Mouse (Mus musculus) liver, postnatal 0 days (tissue): ENCODE measurements around the gene Tmem18. TPM values are rescaled to one million over a fixed set of nuclear protein-coding genes. Genes with fewer than 3 reads are reported as not detected.
A peak's percentile ranks its signal among the peaks of the same experiment; 100 is the strongest.

Experiments used
- ATAC-seq: fragments of 200-750 bp; cut with Nextera tagmentation; 2 replicates; pipeline ENCODE4 v1.8.0; 2017; ENCODE audit warnings: mild to moderate bottlenecking, moderate library complexity
- DNase-seq: peaks from one replicate; pipeline ENCODE4 v3.0.0-alpha.2; 2016
- H3K27ac ChIP-seq: fragments of 300-500 bp; sonication (generic); 2 replicates; pipeline ENCODE4 v1.5.1; 2014; ENCODE audit warnings: antibody characterized with exemption, moderate library complexity, mild to moderate bottlenecking, low read depth
- H3K27me3 ChIP-seq: fragments of 300-500 bp; sonication (generic); 2 replicates; pipeline ENCODE4 v1.6.1; 2014; ENCODE audit warnings: low read length, control low read depth, mixed read lengths; ENCODE audit not compliant: insufficient read depth
- H3K36me3 ChIP-seq: fragments of 300-500 bp; sonication (generic); replicated peaks from 2 replicates; pipeline ENCODE4 v1.6.1; 2014; ENCODE audit warnings: mild to moderate bottlenecking, control low read depth, low read length, moderate library complexity, mixed read lengths; ENCODE audit not compliant: insufficient read depth
- H3K4me1 ChIP-seq: fragments of 300-500 bp; sonication (generic); 2 replicates; pipeline ENCODE4 v1.6.1; 2014; ENCODE audit warnings: antibody characterized with exemption, mild to moderate bottlenecking, control low read depth; ENCODE audit not compliant: insufficient read depth
- H3K4me2 ChIP-seq: fragments of 300-500 bp; sonication (generic); 2 replicates; pipeline ENCODE4 v1.6.1; 2014; ENCODE audit warnings: low read depth, mild to moderate bottlenecking, low read length, moderate library complexity, mixed read lengths
- H3K4me3 ChIP-seq: fragments of 300-500 bp; sonication (generic); 2 replicates; pipeline ENCODE4 v1.5.1; 2014; ENCODE audit warnings: low read depth, low read length
- H3K9ac ChIP-seq: fragments of 300-500 bp; sonication (generic); replicated peaks from 2 replicates; pipeline ENCODE4 v1.6.1; 2014; ENCODE audit warnings: mild to moderate bottlenecking, moderate library complexity
- H3K9me3 ChIP-seq: fragments of 300-500 bp; sonication (generic); 2 replicates; pipeline ENCODE4 v1.6.1; 2016; ENCODE audit warnings: mild to moderate bottlenecking, control low read depth, low read length, mixed read lengths
- CTCF ChIP-seq: sonication (generic); IDR thresholded peaks from 2 replicates; pipeline ENCODE4 v1.5.1; 2016; ENCODE audit warnings: antibody characterized with exemption, low read depth
- EP300 ChIP-seq: IDR thresholded peaks from 2 replicates; pipeline ENCODE4 v1.6.1; 2016; ENCODE audit warnings: antibody characterized with exemption, low read depth, mild to moderate bottlenecking
- WGBS: fragments of 180-500 bp; shearing (Covaris S2); extraction: QIAGEN DNeasy Blood & Tissue Kit; methylation state at CpG from one replicate; pipeline ENCODE4 v1.1.7; 2014; ENCODE audit not compliant: insufficient replicate concordance; 5-methylcytosine and 5-hydroxymethylcytosine counted together
- polyA plus RNA-seq: library from polyadenylated mRNA; unstranded; fragments of >200 nt; fragmentation: Nextera tagmentation; extraction: Ambion mirVana; gene quantifications from 2 replicates; pipeline ENCODE4 v1.2.1, GENCODE M21; 2015

Tmem18 gene
- 4.4 and 5.1 TPM in 2 replicates for polyA plus RNA-seq

DNA sequence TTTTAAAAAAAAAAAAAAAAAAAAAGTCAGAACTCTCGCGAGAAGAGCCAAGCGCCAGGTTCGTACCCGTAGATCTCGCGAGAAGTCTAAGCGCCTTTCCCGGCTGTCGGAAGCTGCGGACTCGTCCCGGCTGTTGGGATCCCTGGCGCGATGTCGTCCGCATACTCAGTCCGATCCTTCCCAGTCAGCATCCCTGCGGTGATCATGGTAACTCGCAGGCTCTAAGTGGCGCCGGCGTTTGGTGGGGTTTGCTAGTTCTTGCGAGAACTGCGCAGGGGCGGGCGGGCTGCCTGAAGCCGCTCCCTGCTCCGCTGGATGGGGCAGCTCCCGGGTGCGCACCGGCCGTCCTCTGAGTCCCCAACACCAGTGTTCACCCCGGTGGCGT lies at the start of gene Tmem18:
Gene Tmem18 (plus strand): TSS at position 71 of the 385 bp plus-strand sequence.
- ATAC-seq (peak; percentile 92), DNase-seq (peak; percentile 84)
- H3K27me3 ChIP-seq = no peaks in the 10 kb centered on the region
- H3K4me1 ChIP-seq = peaks cover 14% of the 10 kb centered on the region
- peak within 1 kb of the TSS; percentile 66 for H3K4me3 ChIP-seq
- H3K36me3 ChIP-seq = peaks cover 15% of the 10 kb centered on the region
- peak within 1 kb of the TSS; percentile 92 for H3K4me2 ChIP-seq
- H3K9me3 ChIP-seq = no peaks in the 10 kb centered on the region
- TF ChIP-seq CTCF (no peak), EP300 (peak; percentile 89)
- H3K9ac ChIP-seq = peak within 1 kb of the TSS; percentile 80
- peak within 1 kb of the TSS; percentile 29; the same call in 1 of the 2 replicates for H3K27ac ChIP-seq
- under 1% methylated on average over 35 of the region's 35 CpGs for WGBS

DNA sequence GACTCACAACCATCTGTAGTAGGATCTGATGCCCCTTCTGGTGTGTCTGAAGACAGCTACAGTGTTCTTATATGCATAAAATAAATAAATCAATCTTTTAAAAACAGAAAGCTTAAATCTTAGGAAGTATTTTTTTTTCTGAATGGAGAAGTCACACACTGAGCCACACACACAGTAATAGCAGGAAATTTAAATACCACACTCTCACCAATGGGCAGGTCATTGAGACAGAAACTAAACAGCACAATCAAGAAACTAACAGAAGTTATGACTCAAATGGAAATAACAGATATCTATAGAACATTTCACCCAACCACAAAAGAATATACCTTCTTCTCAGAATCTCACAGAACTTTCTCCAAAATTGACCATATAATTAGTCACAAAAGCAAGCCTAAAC lies 26.9 kb upstream of the Tmem18 start:
- Histone ChIP-seq H3K4me3 (no peak overlapping the region), H3K4me2 (no peak overlapping the region), H3K27me3 (no peaks in the 10 kb centered on the region), H3K9ac (no peak overlapping the region), H3K27ac (no peak overlapping the region), H3K9me3 (no peaks in the 10 kb centered on the region), H3K36me3 (no peaks in the 10 kb centered on the region), H3K4me1 (no peaks in the 10 kb centered on the region)
- ATAC-seq = no peak
- DNase-seq = no peak
- TF ChIP-seq EP300 = no peak
- no peak for TF ChIP-seq CTCF

DNA sequence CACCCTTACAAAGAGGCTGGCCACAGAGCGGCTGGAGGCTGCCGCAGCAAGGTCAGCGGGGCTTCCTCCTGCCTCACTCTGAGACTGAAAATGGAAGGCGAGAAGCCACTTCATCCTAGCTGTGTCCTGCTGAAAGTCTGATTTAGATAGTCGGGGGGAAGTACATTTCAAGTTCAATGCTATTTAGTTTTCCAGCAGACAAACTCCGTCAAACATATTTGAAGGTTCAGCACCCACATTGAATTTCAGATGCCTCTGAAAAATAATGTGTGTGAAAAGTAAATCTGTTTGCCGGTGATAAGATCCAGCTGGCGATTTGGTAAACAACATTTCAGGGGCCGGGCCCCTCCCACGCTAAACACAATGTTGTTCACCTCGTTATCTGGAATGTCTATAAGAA lies 22.8 kb upstream of the Tmem18 start:
- H3K27ac ChIP-seq = no peak overlapping the region
- no peaks in the 10 kb centered on the region for H3K4me1 ChIP-seq
- H3K9ac ChIP-seq = no peak overlapping the region
- no peak overlapping the region for H3K4me2 ChIP-seq
- no peak overlapping the region for H3K4me3 ChIP-seq
- no peak for ATAC-seq
- WGBS = 22% methylated on average over 11 of the region's 11 CpGs
- TF ChIP-seq EP300 = no peak
- no peak for TF ChIP-seq CTCF
- no peaks in the 10 kb centered on the region for H3K9me3 ChIP-seq
- H3K27me3 ChIP-seq = no peaks in the 10 kb centered on the region
- H3K36me3 ChIP-seq = no peaks in the 10 kb centered on the region
- no peak for DNase-seq

DNA sequence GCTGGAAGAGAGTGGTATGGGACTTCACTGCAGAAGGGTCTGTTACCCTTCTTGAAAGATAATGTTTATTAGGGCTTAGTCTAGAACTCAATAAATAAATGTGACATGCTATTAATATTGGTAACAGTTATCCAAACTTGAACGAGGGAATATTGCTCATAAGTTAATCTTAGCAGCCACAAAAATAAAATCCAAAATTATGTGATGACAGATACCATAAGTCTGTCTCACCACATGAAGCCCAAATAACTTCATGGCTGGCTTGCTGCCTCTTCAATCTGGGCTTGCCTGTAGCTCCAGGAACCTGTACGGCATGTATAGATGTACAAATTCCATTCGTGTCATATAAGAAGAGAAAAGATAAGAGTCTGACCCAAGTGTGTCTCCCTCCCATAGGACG lies 12.2 kb upstream of the Tmem18 start:
- no peaks in the 10 kb centered on the region for H3K36me3 ChIP-seq
- no peaks in the 10 kb centered on the region for H3K9me3 ChIP-seq
- ATAC-seq = no peak
- 61% methylated on average over 4 of the region's 4 CpGs for WGBS
- H3K27ac ChIP-seq = no peak overlapping the region
- no peak for TF ChIP-seq EP300
- no peak for TF ChIP-seq CTCF
- H3K9ac ChIP-seq = no peak overlapping the region
- H3K27me3 ChIP-seq = no peaks in the 10 kb centered on the region
- no peak overlapping the region for H3K4me3 ChIP-seq
- no peak overlapping the region for H3K4me2 ChIP-seq
- H3K4me1 ChIP-seq = no peaks in the 10 kb centered on the region
- no peak for DNase-seq

DNA sequence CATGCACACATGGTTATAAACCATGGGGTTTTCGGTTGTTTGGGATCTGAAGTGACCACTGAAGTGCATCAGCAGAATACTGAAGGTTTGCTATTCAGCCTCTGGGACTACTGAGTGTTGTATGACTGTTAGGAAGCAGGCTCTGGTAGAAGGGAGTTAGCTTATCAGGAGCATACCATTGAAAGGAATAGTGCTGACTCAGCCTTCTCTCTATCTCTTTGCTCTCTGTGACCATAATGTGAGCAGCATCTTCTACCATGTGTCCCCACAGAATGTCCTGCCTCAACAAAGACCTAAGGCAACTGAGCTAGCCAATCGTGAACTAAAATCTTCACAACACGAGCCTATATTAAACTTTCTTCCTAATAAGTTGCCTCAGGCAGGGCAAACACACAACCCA lies 8.3 kb upstream of the Tmem18 start:
- ATAC-seq (no peak), DNase-seq (no peak)
- TF ChIP-seq EP300 (no peak), CTCF (no peak)
- Histone ChIP-seq H3K9me3 (no peaks in the 10 kb centered on the region), H3K27ac (no peak overlapping the region), H3K4me3 (no peak overlapping the region), H3K9ac (no peak overlapping the region), H3K27me3 (no peaks in the 10 kb centered on the region), H3K4me2 (no peak overlapping the region), H3K4me1 (no peaks in the 10 kb centered on the region), H3K36me3 (no peaks in the 10 kb centered on the region)
- WGBS = 60% methylated on average over 3 of the region's 3 CpGs

DNA sequence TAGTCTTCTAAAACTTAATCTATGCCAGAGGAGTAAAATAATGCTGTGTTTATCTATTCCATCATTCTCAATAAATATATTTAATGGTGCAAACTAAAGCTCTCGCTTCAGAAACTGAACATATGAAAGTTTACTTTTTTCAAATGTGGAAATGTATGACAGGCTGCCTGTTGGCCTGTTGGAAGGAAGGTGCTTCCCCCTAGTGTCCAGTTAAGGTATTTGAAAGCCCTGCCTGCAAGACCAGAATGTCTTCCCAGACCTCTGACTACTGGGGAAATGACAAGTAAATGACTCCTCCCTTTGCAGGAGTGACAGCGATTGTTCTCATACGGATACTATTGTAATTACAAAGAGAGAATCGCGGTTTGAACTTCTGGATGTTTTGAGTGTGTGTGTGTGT lies 6.2 kb upstream of the Tmem18 start:
- ATAC-seq = no peak
- TF ChIP-seq CTCF (peak; percentile 82), EP300 (no peak)
- 16% methylated on average over 5 of the region's 5 CpGs for WGBS

DNA sequence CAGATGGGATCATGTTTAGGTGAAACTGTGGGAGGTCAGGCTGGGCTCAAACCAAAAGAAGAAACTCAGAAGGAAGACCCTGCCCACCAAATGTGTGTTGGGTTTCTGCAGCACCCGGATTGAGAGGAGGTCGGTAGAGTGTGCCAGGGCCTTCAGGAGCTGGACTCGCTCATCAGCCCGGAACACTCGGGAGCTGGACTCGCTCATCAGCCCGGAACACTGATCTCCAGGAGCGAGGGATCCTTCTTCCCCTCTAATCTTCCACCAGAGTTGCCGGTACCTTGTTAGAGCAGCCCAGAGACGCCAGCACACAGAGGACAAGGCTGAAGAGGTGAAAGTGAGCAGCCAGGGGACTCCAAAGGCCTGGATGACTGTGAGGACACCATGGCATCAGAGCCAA lies 2.9 kb upstream of the Tmem18 start:
- Histone ChIP-seq H3K4me2 (no peak overlapping the region), H3K36me3 (no peaks in the 10 kb centered on the region), H3K4me3 (no peak overlapping the region), H3K27ac (no peak overlapping the region), H3K9me3 (no peaks in the 10 kb centered on the region), H3K27me3 (no peaks in the 10 kb centered on the region), H3K4me1 (peaks cover 14% of the 10 kb centered on the region), H3K9ac (no peak overlapping the region)
- DNase-seq = no peak
- no peak for ATAC-seq
- WGBS = 83% methylated on average over 10 of the region's 10 CpGs
- no peak for TF ChIP-seq CTCF
- no peak for TF ChIP-seq EP300

More for the DNA sequence above, 6.2 kb upstream of the Tmem18 start:
- no peaks in the 10 kb centered on the region for H3K9me3 ChIP-seq
- no peak overlapping the region for H3K27ac ChIP-seq
- no peaks in the 10 kb centered on the region for H3K36me3 ChIP-seq
- no peak overlapping the region for H3K4me2 ChIP-seq
- peak; percentile 55 for DNase-seq
- no peak overlapping the region for H3K4me3 ChIP-seq
- H3K4me1 ChIP-seq = no peaks in the 10 kb centered on the region
- H3K9ac ChIP-seq = no peak overlapping the region
- H3K27me3 ChIP-seq = no peaks in the 10 kb centered on the region
